Mouse (Mus musculus): ENCODE data around the gene Syndig1. TPM values are rescaled to one million over a fixed set of nuclear protein-coding genes. Genes with fewer than 3 reads are reported as not detected.
A peak's percentile ranks its signal among the peaks of the same experiment; 100 is the strongest.

Syndig1 gene
- polyA plus RNA-seq (2014; fragmentation: Nextera tagmentation; extraction: Ambion mirVana) = 54.4 and 56.0 TPM in 2 replicates

GRCm38 (mm10) chr2:149828911-149829310 lies at the start of gene Syndig1:
TSS of gene Syndig1 (plus strand) at chr2:149829211.
- ATAC-seq (ENCODE audit: low FRiP score) = no peak
- no peak within 1 kb of the TSS for H3K27ac ChIP-seq
- no peaks in the 10 kb centered on the region for H3K9me3 ChIP-seq (ENCODE audit: control insufficient read depth, low read length)
- 85% methylated on average over 2 of the region's 2 CpGs for WGBS
- H3K27me3 ChIP-seq (ENCODE audit: control insufficient read depth, insufficient read depth, low read length) = peaks cover 21% of the 10 kb centered on the region
- peak within 1 kb of the TSS; percentile 97 for H3K4me2 ChIP-seq (replicated peaks)
- H3K9ac ChIP-seq = peak within 1 kb of the TSS; percentile 77
- peak within 1 kb of the TSS; percentile 61 for H3K4me3 ChIP-seq (replicated peaks; ENCODE audit: low read length)
- H3K4me1 ChIP-seq (replicated peaks; ENCODE audit: control insufficient read depth, insufficient read depth, low read length) = 0 out of 2 replicates have a peak, but pooled peaks cover 4% of the 10 kb centered on the region
- no peaks in the 10 kb centered on the region for H3K36me3 ChIP-seq (replicated peaks; ENCODE audit: control insufficient read depth, insufficient read depth)
- no peak for DNase-seq (ENCODE audit: low spot score)

- no peak overlapping the region for H3K27ac ChIP-seq
- no peak overlapping the region for H3K4me2 ChIP-seq (replicated peaks)
- 8% methylated on average over 3 of the region's 3 CpGs for WGBS
- ATAC-seq (ENCODE audit: low FRiP score) (peak; percentile 27; the same call in 1 of the 2 replicates), DNase-seq (ENCODE audit: low spot score) (no peak)
- H3K9ac ChIP-seq = no peak overlapping the region
- H3K27me3 ChIP-seq (ENCODE audit: control insufficient read depth, insufficient read depth, low read length) = no peaks in the 10 kb centered on the region
- H3K4me1 ChIP-seq (replicated peaks; ENCODE audit: control insufficient read depth, insufficient read depth, low read length) = no peaks in the 10 kb centered on the region
- H3K9me3 ChIP-seq (ENCODE audit: control insufficient read depth, low read length) = no peaks in the 10 kb centered on the region
- H3K36me3 ChIP-seq (replicated peaks; ENCODE audit: control insufficient read depth, insufficient read depth) = no peaks in the 10 kb centered on the region
- H3K4me3 ChIP-seq (replicated peaks; ENCODE audit: low read length) = no peak overlapping the region
Measured at GRCm38 (mm10) chr2:149798613-149799012, 30.4 kb upstream of the Syndig1 start.

- Histone ChIP-seq H3K4me2 (replicated peaks) (no peak overlapping the region), H3K4me3 (replicated peaks; ENCODE audit: low read length) (no peak overlapping the region), H3K9ac (no peak overlapping the region), H3K4me1 (replicated peaks; ENCODE audit: control insufficient read depth, insufficient read depth, low read length) (no peaks in the 10 kb centered on the region), H3K27me3 (ENCODE audit: control insufficient read depth, insufficient read depth, low read length) (no peaks in the 10 kb centered on the region), H3K27ac (no peak overlapping the region), H3K9me3 (ENCODE audit: control insufficient read depth, low read length) (no peaks in the 10 kb centered on the region), H3K36me3 (replicated peaks; ENCODE audit: control insufficient read depth, insufficient read depth) (no peaks in the 10 kb centered on the region)
- 86% methylated on average over 3 of the region's 3 CpGs for WGBS
- ATAC-seq (ENCODE audit: low FRiP score) (no peak), DNase-seq (ENCODE audit: low spot score) (no peak)
Measured at GRCm38 (mm10) chr2:149804599-149805140, 24.3 kb upstream of the Syndig1 start.

GRCm38 (mm10) chr2:149805256-149805655 lies 23.8 kb upstream of the Syndig1 start:
- WGBS = 84% methylated on average over 2 of the region's 2 CpGs
- Histone ChIP-seq H3K9ac (no peak overlapping the region), H3K4me1 (replicated peaks; ENCODE audit: control insufficient read depth, insufficient read depth, low read length) (no peaks in the 10 kb centered on the region), H3K4me3 (replicated peaks; ENCODE audit: low read length) (no peak overlapping the region), H3K9me3 (ENCODE audit: control insufficient read depth, low read length) (no peaks in the 10 kb centered on the region), H3K4me2 (replicated peaks) (no peak overlapping the region), H3K36me3 (replicated peaks; ENCODE audit: control insufficient read depth, insufficient read depth) (no peaks in the 10 kb centered on the region), H3K27me3 (ENCODE audit: control insufficient read depth, insufficient read depth, low read length) (no peaks in the 10 kb centered on the region), H3K27ac (no peak overlapping the region)
- DNase-seq (ENCODE audit: low spot score) (no peak), ATAC-seq (ENCODE audit: low FRiP score) (no peak)

- H3K9me3 ChIP-seq (ENCODE audit: control insufficient read depth, low read length) = no peaks in the 10 kb centered on the region
- ATAC-seq (ENCODE audit: low FRiP score) = no peak
Measured at GRCm38 (mm10) chr2:149812899-149813298, 16.1 kb upstream of the Syndig1 start.

GRCm38 (mm10) chr2:149818395-149818794 lies 10.6 kb upstream of the Syndig1 start:
- DNase-seq (ENCODE audit: low spot score) = no peak
- WGBS = 73% methylated on average over 3 of the region's 3 CpGs
- no peak for ATAC-seq (ENCODE audit: low FRiP score)

More at GRCm38 (mm10) chr2:149812899-149813298, 16.1 kb upstream of the Syndig1 start:
- H3K4me3 ChIP-seq (replicated peaks; ENCODE audit: low read length) = no peak overlapping the region
- no peaks in the 10 kb centered on the region for H3K27me3 ChIP-seq (ENCODE audit: control insufficient read depth, insufficient read depth, low read length)
- H3K4me1 ChIP-seq (replicated peaks; ENCODE audit: control insufficient read depth, insufficient read depth, low read length) = no peaks in the 10 kb centered on the region
- H3K9ac ChIP-seq = no peak overlapping the region
- H3K27ac ChIP-seq = no peak overlapping the region
- WGBS = 84% methylated on average over 2 of the region's 2 CpGs
- H3K4me2 ChIP-seq (replicated peaks) = no peak overlapping the region
- H3K36me3 ChIP-seq (replicated peaks; ENCODE audit: control insufficient read depth, insufficient read depth) = no peaks in the 10 kb centered on the region
- DNase-seq (ENCODE audit: low spot score) = no peak

GRCm38 (mm10) chr2:149819751-149820150 lies 9.3 kb upstream of the Syndig1 start:
- H3K9ac ChIP-seq = no peak overlapping the region
- H3K4me2 ChIP-seq (replicated peaks) = no peak overlapping the region
- ATAC-seq (ENCODE audit: low FRiP score) (no peak), DNase-seq (ENCODE audit: low spot score) (no peak)
- WGBS = 91% methylated on average over 3 of the region's 3 CpGs
- no peaks in the 10 kb centered on the region; the same call in 1 of the 2 replicates for H3K27me3 ChIP-seq (ENCODE audit: control insufficient read depth, insufficient read depth, low read length)
- H3K9me3 ChIP-seq (ENCODE audit: control insufficient read depth, low read length) = no peaks in the 10 kb centered on the region
- no peaks in the 10 kb centered on the region for H3K36me3 ChIP-seq (replicated peaks; ENCODE audit: control insufficient read depth, insufficient read depth)
- no peaks in the 10 kb centered on the region for H3K4me1 ChIP-seq (replicated peaks; ENCODE audit: control insufficient read depth, insufficient read depth, low read length)
- H3K4me3 ChIP-seq (replicated peaks; ENCODE audit: low read length) = no peak overlapping the region
- no peak overlapping the region for H3K27ac ChIP-seq

More at GRCm38 (mm10) chr2:149818395-149818794, 10.6 kb upstream of the Syndig1 start:
- Histone ChIP-seq H3K9me3 (ENCODE audit: control insufficient read depth, low read length) (no peaks in the 10 kb centered on the region), H3K9ac (no peak overlapping the region), H3K27ac (no peak overlapping the region), H3K4me3 (replicated peaks; ENCODE audit: low read length) (no peak overlapping the region), H3K4me1 (replicated peaks; ENCODE audit: control insufficient read depth, insufficient read depth, low read length) (no peaks in the 10 kb centered on the region), H3K4me2 (replicated peaks) (no peak overlapping the region), H3K27me3 (ENCODE audit: control insufficient read depth, insufficient read depth, low read length) (no peaks in the 10 kb centered on the region; the same call in 1 of the 2 replicates), H3K36me3 (replicated peaks; ENCODE audit: control insufficient read depth, insufficient read depth) (no peaks in the 10 kb centered on the region)

GRCm38 (mm10) chr2:149820201-149820600 lies 8.8 kb upstream of the Syndig1 start:
- Histone ChIP-seq H3K9me3 (ENCODE audit: control insufficient read depth, low read length) (no peaks in the 10 kb centered on the region), H3K4me3 (replicated peaks; ENCODE audit: low read length) (no peak overlapping the region), H3K4me1 (replicated peaks; ENCODE audit: control insufficient read depth, insufficient read depth, low read length) (no peaks in the 10 kb centered on the region), H3K9ac (no peak overlapping the region), H3K27me3 (ENCODE audit: control insufficient read depth, insufficient read depth, low read length) (no peaks in the 10 kb centered on the region; the same call in 1 of the 2 replicates), H3K4me2 (replicated peaks) (no peak overlapping the region), H3K36me3 (replicated peaks; ENCODE audit: control insufficient read depth, insufficient read depth) (no peaks in the 10 kb centered on the region), H3K27ac (no peak overlapping the region)
- 37% methylated on average over 2 of the region's 2 CpGs for WGBS
- ATAC-seq (ENCODE audit: low FRiP score) (no peak), DNase-seq (ENCODE audit: low spot score) (no peak)

GRCm38 (mm10) chr2:149829955-149830535 lies 1.0 kb downstream of the Syndig1 start:
- Histone ChIP-seq H3K4me3 (replicated peaks; ENCODE audit: low read length) (peak overlapping the region; percentile 61), H3K4me1 (replicated peaks; ENCODE audit: control insufficient read depth, insufficient read depth, low read length) (0 out of 2 replicates have a peak, but pooled peaks cover 4% of the 10 kb centered on the region), H3K27me3 (ENCODE audit: control insufficient read depth, insufficient read depth, low read length) (peaks cover 21% of the 10 kb centered on the region), H3K9ac (peak overlapping the region; percentile 77), H3K27ac (0 out of 2 replicates have a peak overlapping the region, but pooled peaks have one; percentile 55), H3K4me2 (replicated peaks) (peak overlapping the region; percentile 97), H3K9me3 (ENCODE audit: control insufficient read depth, low read length) (no peaks in the 10 kb centered on the region), H3K36me3 (replicated peaks; ENCODE audit: control insufficient read depth, insufficient read depth) (no peaks in the 10 kb centered on the region)
- WGBS = 1% methylated on average over 26 of the region's 26 CpGs
- no peak for DNase-seq (ENCODE audit: low spot score)
- no peak; the same call in 1 of the 2 replicates for ATAC-seq (ENCODE audit: low FRiP score)

Measured in hindbrain, embryonic 14.5 days (tissue).